Mouse (Mus musculus): ENCODE measurements around the gene St7.

DNA sequence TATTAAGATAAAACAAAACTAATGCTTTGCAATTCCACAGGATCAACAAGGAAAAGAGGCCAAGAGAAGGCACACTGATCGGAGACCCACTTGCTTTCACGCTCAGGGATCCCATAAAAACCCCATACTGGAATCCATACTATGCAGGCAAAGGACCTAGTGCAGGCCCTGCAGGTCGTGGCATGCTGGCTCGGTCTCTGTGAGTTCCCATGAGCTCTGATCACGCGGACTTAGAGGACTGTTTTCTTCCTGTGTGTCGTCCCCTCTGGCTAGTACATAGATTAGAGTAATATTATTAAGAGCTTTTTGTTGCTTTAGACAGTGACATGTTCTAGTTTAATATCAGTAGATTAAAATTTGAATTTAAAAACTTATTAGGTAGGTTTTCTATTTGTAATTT lies 83.3 kb downstream of the St7 start:
- TF ChIP-seq CTCF (IDR thresholded peaks at IDR 0.05; ENCODE audit: control insufficient read depth, insufficient read depth, insufficient read length) = no peak
- TF ChIP-seq MAX (IDR thresholded peaks at IDR 0.05) = no peak
- no peak for TF ChIP-seq MYOD1 (IDR thresholded peaks at IDR 0.05; ENCODE audit: control insufficient read depth, insufficient read length, low read depth)
